Mouse (Mus musculus): ENCODE data around the gene Daam2. TPM values are rescaled to one million over a fixed set of nuclear protein-coding genes. Genes with fewer than 3 reads are reported as not detected.

Daam2 gene
- polyA plus RNA-seq, 1 experiment, result 3.6 TPM

- WGBS, result 63% methylated on average over 2 of the region's 2 CpGs
- no peaks in the 10 kb centered on the region for H3K36me3 ChIP-seq (ENCODE audit: control insufficient read depth, insufficient read depth, low read length)
- TF ChIP-seq POLR2A (IDR thresholded peaks at IDR 0.05; ENCODE audit: low read depth, low read length), result no peak
- TF ChIP-seq CTCF (IDR thresholded peaks at IDR 0.05; ENCODE audit: extremely low read depth, insufficient read length, insufficient replicate concordance, low read depth, low read length), result no peak
- H3K27me3 ChIP-seq (ENCODE audit: control insufficient read depth, insufficient read depth, low read length), result no peaks in the 10 kb centered on the region
- H3K4me3 ChIP-seq (ENCODE audit: low read depth, low read length), result no peak overlapping the region
- H3K27ac ChIP-seq (ENCODE audit: insufficient read depth, low read depth, low read length), result no peak overlapping the region
- no peaks in the 10 kb centered on the region for H3K4me1 ChIP-seq (ENCODE audit: control insufficient read depth, insufficient read depth, insufficient read length, low read length)
Measured at GRCm38 (mm10) chr17:49524584-49524983, 39.6 kb downstream of the Daam2 start.

DNA sequence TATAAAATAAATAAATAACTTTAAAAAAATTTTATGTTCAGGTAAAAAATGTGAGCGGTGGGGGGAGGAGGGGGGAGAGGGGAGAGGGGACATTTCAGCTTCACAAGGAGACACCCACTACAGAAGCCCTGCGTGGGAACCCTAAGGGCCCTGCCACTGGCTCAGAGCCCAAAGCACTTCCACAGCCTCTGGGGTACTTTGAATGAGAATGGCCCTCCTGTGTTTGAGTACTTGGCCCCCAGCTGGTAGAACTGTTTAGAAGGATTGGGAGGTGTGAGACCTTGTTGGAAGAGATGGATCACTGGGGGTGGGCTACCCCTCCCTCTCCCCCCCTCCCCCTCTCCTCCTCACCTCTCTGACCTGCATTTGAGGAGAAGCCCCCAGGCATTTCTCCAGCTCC, 41.7 kb downstream of the Daam2 start:
- H3K27me3 ChIP-seq (ENCODE audit: control insufficient read depth, insufficient read depth, low read length), result no peaks in the 10 kb centered on the region
- H3K36me3 ChIP-seq (ENCODE audit: control insufficient read depth, insufficient read depth, low read length), result no peaks in the 10 kb centered on the region
- H3K4me3 ChIP-seq (ENCODE audit: low read depth, low read length), result no peak overlapping the region
- TF ChIP-seq CTCF (IDR thresholded peaks at IDR 0.05; ENCODE audit: extremely low read depth, insufficient read length, insufficient replicate concordance, low read depth, low read length) (no peak), POLR2A (IDR thresholded peaks at IDR 0.05; ENCODE audit: low read depth, low read length) (no peak)
- WGBS, result 40% methylated on average over 2 of the region's 2 CpGs
- no peak overlapping the region for H3K27ac ChIP-seq (ENCODE audit: insufficient read depth, low read depth, low read length)
- H3K4me1 ChIP-seq (ENCODE audit: control insufficient read depth, insufficient read depth, insufficient read length, low read length), result no peaks in the 10 kb centered on the region

DNA sequence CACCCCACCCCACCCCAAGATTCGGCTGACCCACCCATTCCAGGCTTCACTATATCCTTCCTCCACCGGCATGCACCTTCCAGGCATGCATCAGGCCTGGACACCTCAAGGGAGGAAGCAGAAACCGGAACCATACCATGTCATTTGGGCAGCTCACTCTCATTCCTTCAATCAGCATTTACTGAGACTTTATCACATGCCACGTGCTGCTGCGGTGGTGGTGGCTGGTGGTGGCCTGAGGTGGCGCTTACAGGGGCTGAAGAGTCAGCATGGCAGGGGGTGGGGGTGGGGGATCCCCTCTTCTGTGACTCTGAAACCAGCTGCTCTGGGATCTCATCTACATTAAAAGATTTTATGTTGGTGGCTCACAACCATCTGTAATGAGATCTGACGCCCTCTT, 42.1 kb downstream of the Daam2 start:
- no peaks in the 10 kb centered on the region for H3K36me3 ChIP-seq (ENCODE audit: control insufficient read depth, insufficient read depth, low read length)
- H3K4me1 ChIP-seq (ENCODE audit: control insufficient read depth, insufficient read depth, insufficient read length, low read length), result no peaks in the 10 kb centered on the region
- H3K27ac ChIP-seq (ENCODE audit: insufficient read depth, low read depth, low read length), result no peak overlapping the region
- 52% methylated on average over 7 of the region's 7 CpGs for whole genome bisulfite sequencing
- no peaks in the 10 kb centered on the region for H3K27me3 ChIP-seq (ENCODE audit: control insufficient read depth, insufficient read depth, low read length)
- TF ChIP-seq CTCF (IDR thresholded peaks at IDR 0.05; ENCODE audit: extremely low read depth, insufficient read length, insufficient replicate concordance, low read depth, low read length) (no peak), POLR2A (IDR thresholded peaks at IDR 0.05; ENCODE audit: low read depth, low read length) (no peak)
- H3K4me3 ChIP-seq (ENCODE audit: low read depth, low read length), result no peak overlapping the region

DNA sequence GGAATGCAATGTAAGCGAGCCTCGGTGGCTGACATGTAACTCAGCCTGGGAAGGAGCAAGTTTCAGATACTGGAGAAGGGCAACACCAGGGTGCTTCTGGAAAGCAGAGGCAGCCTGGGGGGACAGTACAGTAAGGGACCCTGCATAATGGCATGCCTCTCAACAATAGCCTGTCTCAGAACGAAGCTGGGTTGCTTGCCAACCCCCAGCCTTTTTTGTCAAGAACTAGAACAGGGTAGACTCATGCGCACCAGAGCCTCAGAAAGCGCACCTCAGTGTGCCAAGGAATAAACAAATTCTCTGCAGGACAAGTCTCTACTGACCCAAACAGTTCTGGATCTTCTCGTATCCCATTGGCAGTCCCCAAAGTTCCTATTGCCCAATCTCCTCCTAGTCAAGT, 43.5 kb downstream of the Daam2 start:
- no peaks in the 10 kb centered on the region for H3K36me3 ChIP-seq (ENCODE audit: control insufficient read depth, insufficient read depth, low read length)
- no peaks in the 10 kb centered on the region for H3K4me1 ChIP-seq (ENCODE audit: control insufficient read depth, insufficient read depth, insufficient read length, low read length)
- 0 out of 2 replicates have a peak overlapping the region, but pooled peaks have one; percentile 1 for H3K27ac ChIP-seq (ENCODE audit: insufficient read depth, low read depth, low read length)
- TF ChIP-seq CTCF (IDR thresholded peaks at IDR 0.05; ENCODE audit: extremely low read depth, insufficient read length, insufficient replicate concordance, low read depth, low read length), result no peak
- TF ChIP-seq POLR2A (IDR thresholded peaks at IDR 0.05; ENCODE audit: low read depth, low read length), result no peak
- no peaks in the 10 kb centered on the region for H3K27me3 ChIP-seq (ENCODE audit: control insufficient read depth, insufficient read depth, low read length)
- no peak overlapping the region for H3K4me3 ChIP-seq (ENCODE audit: low read depth, low read length)
- 69% methylated on average over 6 of the region's 6 CpGs for WGBS

DNA sequence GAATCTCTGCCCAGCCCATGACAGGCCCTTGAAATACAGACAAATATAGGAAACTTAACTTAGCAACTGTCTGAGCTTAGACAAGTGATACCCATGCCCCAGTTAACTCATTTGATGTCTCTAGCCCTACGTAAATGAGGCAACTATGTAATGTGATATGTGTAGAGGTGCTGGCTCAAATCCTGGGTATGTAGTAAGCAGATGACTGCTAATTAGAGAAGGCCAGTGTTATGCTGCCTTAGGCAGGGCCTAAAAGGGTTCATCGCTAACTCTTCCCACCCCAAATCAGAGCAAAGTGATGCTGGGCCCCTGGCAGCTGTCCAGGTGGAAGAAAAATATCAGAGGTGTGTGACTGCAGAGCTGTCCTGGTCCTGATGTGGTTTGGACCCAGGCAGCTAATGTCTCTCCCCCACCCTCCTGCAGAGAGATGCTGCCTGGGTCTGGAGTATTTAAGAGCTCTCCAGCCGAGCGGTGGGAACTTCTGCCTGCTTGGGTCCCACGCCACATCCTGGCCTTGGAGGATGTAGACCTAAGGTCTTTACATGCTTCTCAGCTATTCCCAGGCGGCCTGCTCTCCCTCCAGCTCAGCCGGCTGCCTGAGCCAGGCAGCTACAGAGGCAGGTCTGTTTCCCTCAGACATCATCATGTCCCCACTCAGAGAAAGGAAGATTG, 44.4 kb downstream of the Daam2 start:
- 79% methylated on average over 7 of the region's 7 CpGs for WGBS
- no peak for TF ChIP-seq POLR2A (IDR thresholded peaks at IDR 0.05; ENCODE audit: low read depth, low read length)
- TF ChIP-seq CTCF (IDR thresholded peaks at IDR 0.05; ENCODE audit: extremely low read depth, insufficient read length, insufficient replicate concordance, low read depth, low read length), result no peak
- H3K36me3 ChIP-seq (ENCODE audit: control insufficient read depth, insufficient read depth, low read length), result no peaks in the 10 kb centered on the region
- H3K4me1 ChIP-seq (ENCODE audit: control insufficient read depth, insufficient read depth, insufficient read length, low read length), result no peaks in the 10 kb centered on the region
- no peaks in the 10 kb centered on the region for H3K27me3 ChIP-seq (ENCODE audit: control insufficient read depth, insufficient read depth, low read length)
- no peak overlapping the region for H3K27ac ChIP-seq (ENCODE audit: insufficient read depth, low read depth, low read length)
- H3K4me3 ChIP-seq (ENCODE audit: low read depth, low read length), result no peak overlapping the region

DNA sequence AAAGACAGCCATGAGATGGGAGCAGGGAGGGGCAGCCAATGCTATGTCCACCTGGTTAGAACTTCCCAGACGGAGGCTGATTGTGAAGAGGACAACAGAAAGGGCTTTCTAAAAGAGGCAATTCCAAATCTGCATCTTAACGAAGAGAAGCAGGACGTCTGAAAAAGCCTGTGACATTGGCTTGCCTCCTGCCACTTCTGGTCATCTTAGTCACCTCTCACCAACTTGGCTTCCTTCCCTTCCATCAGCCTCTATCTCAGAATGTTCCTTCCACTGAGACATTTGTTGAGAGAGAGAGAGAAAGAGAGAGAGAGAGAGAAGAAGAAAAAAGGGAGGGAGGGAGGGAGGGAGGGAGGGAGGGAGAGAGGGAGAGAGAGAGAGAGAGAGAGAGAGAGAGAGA, 47.1 kb downstream of the Daam2 start:
- no peaks in the 10 kb centered on the region for H3K36me3 ChIP-seq (ENCODE audit: control insufficient read depth, insufficient read depth, low read length)
- no peak overlapping the region for H3K4me3 ChIP-seq (ENCODE audit: low read depth, low read length)
- no peaks in the 10 kb centered on the region; the same call in 1 of the 2 replicates for H3K4me1 ChIP-seq (ENCODE audit: control insufficient read depth, insufficient read depth, insufficient read length, low read length)
- no peak for TF ChIP-seq POLR2A (IDR thresholded peaks at IDR 0.05; ENCODE audit: low read depth, low read length)
- TF ChIP-seq CTCF (IDR thresholded peaks at IDR 0.05; ENCODE audit: extremely low read depth, insufficient read length, insufficient replicate concordance, low read depth, low read length), result no peak
- 53% methylated on average over 3 of the region's 3 CpGs for WGBS
- no peaks in the 10 kb centered on the region for H3K27me3 ChIP-seq (ENCODE audit: control insufficient read depth, insufficient read depth, low read length)
- H3K27ac ChIP-seq (ENCODE audit: insufficient read depth, low read depth, low read length), result no peak overlapping the region

GRCm38 (mm10) chr17:49515678-49516077, 48.5 kb downstream of the Daam2 start:
- no peak overlapping the region for H3K4me3 ChIP-seq (ENCODE audit: low read depth, low read length)

More at GRCm38 (mm10) chr17:49515678-49516077, 48.5 kb downstream of the Daam2 start:
- H3K4me1 ChIP-seq (ENCODE audit: control insufficient read depth, insufficient read depth, insufficient read length, low read length), result no peaks in the 10 kb centered on the region; the same call in 1 of the 2 replicates
- no peak for TF ChIP-seq CTCF (IDR thresholded peaks at IDR 0.05; ENCODE audit: extremely low read depth, insufficient read length, insufficient replicate concordance, low read depth, low read length)
- no peaks in the 10 kb centered on the region for H3K27me3 ChIP-seq (ENCODE audit: control insufficient read depth, insufficient read depth, low read length)
- H3K36me3 ChIP-seq (ENCODE audit: control insufficient read depth, insufficient read depth, low read length), result no peaks in the 10 kb centered on the region
- WGBS, result 66% methylated on average over 4 of the region's 4 CpGs
- H3K27ac ChIP-seq (ENCODE audit: insufficient read depth, low read depth, low read length), result no peak overlapping the region
